Mouse (Mus musculus): ENCODE data around the gene Ereg.

DNA sequence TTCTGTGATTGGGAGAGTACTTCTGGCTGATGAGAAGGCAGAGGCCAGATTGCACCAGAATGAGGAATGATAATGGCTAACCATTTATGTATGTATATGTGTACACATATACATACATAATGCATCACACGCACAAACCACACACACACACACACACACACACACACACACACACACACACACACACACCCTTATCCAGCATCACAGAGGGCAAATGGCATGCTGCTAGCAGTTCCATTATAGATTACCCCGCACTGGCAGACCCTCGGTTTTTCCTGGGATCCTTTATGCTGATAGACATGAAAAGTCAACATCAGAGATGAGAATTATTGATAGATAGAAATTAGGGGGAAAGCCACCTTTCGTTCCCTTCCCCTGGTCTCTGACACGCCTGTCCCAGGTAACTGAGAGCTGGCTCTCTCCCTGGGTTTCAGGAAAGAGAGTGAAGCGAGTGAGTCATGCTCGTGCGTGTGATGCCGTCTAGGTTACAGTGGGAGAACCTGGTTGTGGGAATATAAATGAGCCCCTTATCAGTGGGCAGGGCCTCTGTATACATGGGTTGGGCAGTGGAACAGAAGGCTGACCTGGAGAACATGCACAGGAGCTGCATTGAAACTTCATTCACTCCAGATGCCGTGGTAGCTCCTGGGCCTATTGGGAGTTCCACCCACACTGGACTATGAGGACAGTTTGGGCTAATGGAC, 23.6 kb downstream of the Ereg start:
- TF ChIP-seq CTCF (IDR thresholded peaks at IDR 0.05) (no peak), POLR2A (IDR thresholded peaks at IDR 0.05; ENCODE audit: insufficient read depth, low read depth, low read length) (no peak), EP300 (IDR thresholded peaks at IDR 0.05; ENCODE audit: insufficient read depth, low read depth, low read length) (no peak)

Data from heart, adult 2 months (tissue).